Mouse (Mus musculus) spleen, adult 2 months (tissue): ENCODE measurements at regions not wholly inside any gene's neighbourhood (a gene's known extent, or its start where the extent isn't known, plus 50 kb on each side); places are given as distances from the start of the nearest gene placed in this dataset.

ENCODE experiments used
- CTCF ChIP-seq: fragments of 200-500 bp; IDR thresholded peaks from 2 replicates; pipeline ENCODE4 v1.5.1; 2011; ENCODE audit warnings: mild to moderate bottlenecking, inconsistent platforms; ENCODE audit not compliant: insufficient read depth, insufficient read length, insufficient replicate concordance; ENCODE audit errors: extremely low read depth
- POLR2A ChIP-seq: fragments of 200-500 bp; IDR thresholded peaks from 2 replicates; pipeline ENCODE4 v1.6.1; 2011; ENCODE audit warnings: low read depth, low read length, inconsistent platforms

GRCm38 (mm10) chr3:68782363-68782762 lies 87.0 kb upstream of the 1110032F04Rik start:
- TF ChIP-seq CTCF (no peak), POLR2A (no peak)
